Mouse (Mus musculus) E14TG2a.4 (cell line): ENCODE results near the gene Nxt2.

Experiments used
- H3K27me3 ChIP-seq: 2 replicates; pipeline ENCODE4 v1.6.1; 2014; ENCODE audit warnings: low read length, control low read depth; ENCODE audit not compliant: insufficient read depth
- H3K36me3 ChIP-seq: 2 replicates; pipeline ENCODE4 v1.6.1; 2014; ENCODE audit warnings: low read length, control low read depth; ENCODE audit not compliant: insufficient read depth
- H3K4me1 ChIP-seq: replicated peaks from 2 replicates; pipeline ENCODE4 v1.6.1; 2014; ENCODE audit warnings: low read depth, low read length, control low read depth
- H3K4me3 ChIP-seq: replicated peaks from 2 replicates; pipeline ENCODE4 v1.5.1; 2014; ENCODE audit warnings: mild to moderate bottlenecking, low read length
- H3K9me3 ChIP-seq: 2 replicates; pipeline ENCODE4 v1.6.1; 2014; ENCODE audit warnings: low read length, control low read depth
- CTCF ChIP-seq: conservative IDR thresholded peaks from 2 replicates; pipeline ENCODE4 v1.5.1; 2014; ENCODE audit warnings: low read length
- NANOG ChIP-seq: IDR thresholded peaks from 2 replicates; pipeline ENCODE4 v1.6.1; 2014; ENCODE audit warnings: borderline replicate concordance, low read length, mixed read lengths
- POU5F1 ChIP-seq: IDR thresholded peaks from 2 replicates; pipeline ENCODE4 v1.6.1; 2014; ENCODE audit warnings: low read length, borderline replicate concordance

Nxt2 gene

GRCm38 (mm10) chrX:142276573-142276972 is 50.0 kb downstream of the Nxt2 start:
- H3K4me3 ChIP-seq, result no peak overlapping the region
- H3K36me3 ChIP-seq, result no peaks in the 10 kb centered on the region
- TF ChIP-seq NANOG (no peak), CTCF (no peak), POU5F1 (no peak)
- no peaks in the 10 kb centered on the region for H3K9me3 ChIP-seq
- no peaks in the 10 kb centered on the region for H3K27me3 ChIP-seq
- H3K4me1 ChIP-seq, result no peaks in the 10 kb centered on the region

- H3K9me3 ChIP-seq, result no peaks in the 10 kb centered on the region
Measured at GRCm38 (mm10) chrX:142285905-142286304, 59.3 kb downstream of the Nxt2 start.

More at GRCm38 (mm10) chrX:142285905-142286304, 59.3 kb downstream of the Nxt2 start:
- no peaks in the 10 kb centered on the region for H3K4me1 ChIP-seq
- no peaks in the 10 kb centered on the region for H3K27me3 ChIP-seq
- TF ChIP-seq CTCF (no peak), POU5F1 (no peak), NANOG (no peak)
- H3K4me3 ChIP-seq, result no peak overlapping the region
- H3K36me3 ChIP-seq, result no peaks in the 10 kb centered on the region
